Mouse (Mus musculus) hindbrain, embryonic 13.5 days (tissue): ENCODE data around the gene Calml3. TPM values are rescaled to one million over a fixed set of nuclear protein-coding genes. Genes with fewer than 3 reads are reported as not detected.

Experiments
- ATAC-seq: fragments of 200-750 bp; cut with Nextera tagmentation; 2 replicates; pipeline ENCODE4 v1.8.0; 2017; ENCODE audit warnings: moderate TSS enrichment; ENCODE audit not compliant: low FRiP score
- H3K27ac ChIP-seq: fragments of 300-500 bp; sonication (generic); 2 replicates; pipeline ENCODE4 v1.5.1; 2015; ENCODE audit warnings: inconsistent platforms, mild to moderate bottlenecking, moderate library complexity
- H3K27me3 ChIP-seq: fragments of 300-500 bp; sonication (generic); 2 replicates; pipeline ENCODE4 v1.6.1; 2015; ENCODE audit warnings: mild to moderate bottlenecking, inconsistent platforms
- H3K36me3 ChIP-seq: fragments of 300-500 bp; sonication (generic); 2 replicates; pipeline ENCODE4 v1.6.1; 2015; ENCODE audit warnings: mild to moderate bottlenecking, inconsistent platforms
- H3K4me1 ChIP-seq: fragments of 300-500 bp; sonication (generic); replicated peaks from 2 replicates; pipeline ENCODE4 v1.6.1; 2015; ENCODE audit warnings: inconsistent platforms
- H3K4me2 ChIP-seq: fragments of 300-500 bp; sonication (generic); 2 replicates; pipeline ENCODE4 v1.6.1; 2015; ENCODE audit warnings: inconsistent platforms, mild to moderate bottlenecking, moderate library complexity
- H3K4me3 ChIP-seq: fragments of 300-500 bp; sonication (generic); 2 replicates; pipeline ENCODE4 v1.5.1; 2015; ENCODE audit warnings: mild to moderate bottlenecking, inconsistent platforms
- H3K9ac ChIP-seq: fragments of 300-500 bp; sonication (generic); 2 replicates; pipeline ENCODE4 v1.6.1; 2015; ENCODE audit warnings: mild to moderate bottlenecking, inconsistent platforms
- H3K9me3 ChIP-seq: fragments of 300-500 bp; sonication (generic); 2 replicates; pipeline ENCODE4 v1.6.1; 2016; ENCODE audit warnings: inconsistent platforms
- WGBS: fragments of 180-500 bp; shearing (Covaris S2); methylation state at CpG from one replicate; pipeline ENCODE4 v1.1.7; 2015; 5-methylcytosine and 5-hydroxymethylcytosine counted together
- polyA plus RNA-seq: library from polyadenylated mRNA; unstranded; fragments of >200 nt; fragmentation: Nextera tagmentation; extraction: Ambion mirVana; gene quantifications from 2 replicates; pipeline ENCODE4 v1.2.1, GENCODE M21; 2015

The Calml3 gene
- polyA plus RNA-seq, 1 experiment from 2014 or later = not detected

GRCm38 (mm10) chr13:3758347-3758746 lies 45.8 kb downstream of the Calml3 start:
- H3K4me1 ChIP-seq = no peaks in the 10 kb centered on the region
- ATAC-seq = no peak
- H3K36me3 ChIP-seq = no peaks in the 10 kb centered on the region
- no peaks in the 10 kb centered on the region for H3K27me3 ChIP-seq
- H3K27ac ChIP-seq = no peak overlapping the region
- no peak overlapping the region for H3K4me3 ChIP-seq
- no peaks in the 10 kb centered on the region for H3K9me3 ChIP-seq
- H3K4me2 ChIP-seq = no peak overlapping the region
- 86% methylated on average over 2 of the region's 2 CpGs for WGBS
- no peak overlapping the region for H3K9ac ChIP-seq

GRCm38 (mm10) chr13:3753291-3753690 lies 50.8 kb downstream of the Calml3 start:
- Histone ChIP-seq H3K9ac (no peak overlapping the region), H3K4me2 (no peak overlapping the region), H3K27ac (no peak overlapping the region), H3K4me3 (no peak overlapping the region), H3K4me1 (no peaks in the 10 kb centered on the region), H3K9me3 (no peaks in the 10 kb centered on the region), H3K27me3 (no peaks in the 10 kb centered on the region), H3K36me3 (no peaks in the 10 kb centered on the region)
- WGBS = 86% methylated on average over 2 of the region's 2 CpGs
- no peak for ATAC-seq

Other genes with a start within 250 kb of the Calml3 start
- gene Fam208b, start 193.2 kb downstream of the Calml3 start, polyA plus RNA-seq = 19.3 and 20.2 TPM in 2 replicates
- 12.3 and 15.2 TPM in 2 replicates for gene Asb13, start 170.3 kb downstream of the Calml3 start, polyA plus RNA-seq
- gene Calm4, start 33.4 kb upstream of the Calml3 start, polyA plus RNA-seq = not detected in 2 replicates
- not detected in 2 replicates for gene Calm5, start 49.9 kb upstream of the Calml3 start, polyA plus RNA-seq
- 13.9 and 15.9 TPM in 2 replicates for gene Net1, start 113.9 kb upstream of the Calml3 start, polyA plus RNA-seq
- not detected in 2 replicates for gene Tubal3, start 114.0 kb upstream of the Calml3 start, polyA plus RNA-seq
- gene Ucn3, start 141.0 kb upstream of the Calml3 start, polyA plus RNA-seq = not detected in 2 replicates
- gene Akr1c14, start 244.7 kb upstream of the Calml3 start, polyA plus RNA-seq = 0.68 and 0.91 TPM in 2 replicates